Mouse (Mus musculus) cortical plate, adult 2 months (tissue): Measurements from ENCODE around the gene Noc3l.

Experiments
- CTCF ChIP-seq: fragments of 200-500 bp; IDR thresholded peaks from 2 replicates; pipeline ENCODE4 v1.5.1; 2011; ENCODE audit warnings: mild to moderate bottlenecking, control low read depth, low read length; ENCODE audit not compliant: insufficient read depth; ENCODE audit errors: extremely low read depth
- POLR2A ChIP-seq: fragments of 200-500 bp; IDR thresholded peaks from 2 replicates; pipeline ENCODE4 v1.6.1; 2011; ENCODE audit warnings: mild to moderate bottlenecking, low read length, control low read depth; ENCODE audit not compliant: insufficient read depth; ENCODE audit errors: extremely low read depth

DNA sequence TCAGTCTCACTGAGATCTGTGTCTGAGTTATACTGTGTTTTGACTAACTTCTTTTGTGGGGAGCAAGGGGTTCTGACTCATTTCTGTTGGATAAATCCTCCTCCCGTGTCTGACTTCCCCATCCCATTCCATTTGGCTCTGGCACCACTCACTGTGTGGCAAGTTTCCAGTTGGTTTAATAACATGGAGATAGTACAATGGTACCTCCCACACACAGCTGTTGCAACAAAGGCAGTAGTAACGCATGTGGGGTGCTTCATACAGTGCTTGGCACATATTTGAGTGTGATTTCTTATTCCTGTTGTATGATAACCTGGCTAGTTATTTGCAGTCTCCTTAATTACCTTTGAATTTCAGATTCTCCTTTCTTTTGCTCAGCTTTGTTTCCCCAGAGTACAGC is 40.2 kb downstream of the Noc3l start:
- TF ChIP-seq CTCF: no peak
- no peak for TF ChIP-seq POLR2A
